21 mouse cellular contexts compared by ENCODE assay signal in genomic region chr8:103976488-103976887, GRCm38 (mm10).
A peak's percentile ranks its signal among the peaks of the same experiment; 100 is the strongest.
DNase-seq lines count a peak whose midpoint lies in the region; ATAC-seq and TF ChIP-seq lines count a peak whose summit lies in the region.
"Had no signal": no experiment of that assay in that cellular context is flagged by ENCODE, and none has a peak within 500 bp of the region (broad histone marks: within the 10 kb centered on the region; RNA-seq: fewer than 3 reads in every experiment).

No protein-coding gene starts in this region.

- H3K36me3 ChIP-seq in lung, embryonic 14.5 days (ENCODE audit: insufficient read depth): no peaks in the 10 kb centered on the region
- H3K36me3 ChIP-seq: embryonic facial prominence, embryonic 12.5 days; G1E; liver, embryonic 13.5 days; midbrain, embryonic 10.5 days had no signal

- H3K9me3 ChIP-seq in lung, embryonic 14.5 days (ENCODE audit: low read depth, low read length): no peaks in the 10 kb centered on the region
- H3K9me3 ChIP-seq: embryonic facial prominence, embryonic 12.5 days; liver, embryonic 13.5 days; midbrain, embryonic 10.5 days had no signal

- H3K9ac ChIP-seq in lung, embryonic 14.5 days: no peak overlapping the region
- H3K9ac ChIP-seq: embryonic facial prominence, embryonic 12.5 days; liver, embryonic 13.5 days had no signal

- H3K27ac ChIP-seq in lung, embryonic 14.5 days (ENCODE audit: low read depth): no peak overlapping the region
- H3K27ac ChIP-seq: embryonic facial prominence, embryonic 12.5 days; liver, embryonic 13.5 days; midbrain, embryonic 10.5 days had no signal

- no peak for TF ChIP-seq POLR2A in lung, adult 2 months (IDR thresholded peaks at IDR 0.05; ENCODE audit: borderline replicate concordance, extremely low read depth, low read depth, low read length)

- ATAC-seq in lung, embryonic 14.5 days (ENCODE audit: insufficient read depth): no peak
- ATAC-seq: inflammation-experienced regulatory T-cells, adult 6 months had no signal

- no peak overlapping the region for H3K4me2 ChIP-seq in lung, embryonic 14.5 days
- H3K4me2 ChIP-seq: embryonic facial prominence, embryonic 12.5 days; heart, embryonic 11.5 days; liver, embryonic 13.5 days had no signal

- H3K4me3 ChIP-seq in lung, embryonic 14.5 days (ENCODE audit: low read depth, low read length): no peak overlapping the region
- H3K4me3 ChIP-seq in lung, adult 2 months (replicated peaks; ENCODE audit: extremely low read depth, low read depth, low read length): no peak overlapping the region
- H3K4me3 ChIP-seq: embryonic facial prominence, embryonic 12.5 days; liver, embryonic 13.5 days; midbrain, embryonic 10.5 days had no signal

- H3K27me3 ChIP-seq in lung, embryonic 14.5 days (ENCODE audit: insufficient read depth, low read length): no peaks in the 10 kb centered on the region
- H3K27me3 ChIP-seq: embryonic facial prominence, embryonic 12.5 days; liver, embryonic 13.5 days had no signal

- TF ChIP-seq CTCF in lung, embryonic 14.5 days (IDR thresholded peaks at IDR 0.05; ENCODE audit: low read depth): no peak
- no peak for TF ChIP-seq CTCF in lung, adult 2 months (IDR thresholded peaks at IDR 0.05; ENCODE audit: insufficient read depth, low read length)

- H3K4me1 ChIP-seq in lung, embryonic 14.5 days (ENCODE audit: insufficient read depth): no peaks in the 10 kb centered on the region
- no peaks in the 10 kb centered on the region for H3K4me1 ChIP-seq in lung, adult 2 months (ENCODE audit: control insufficient read depth, insufficient read depth, low read length)
- H3K4me1 ChIP-seq: embryonic facial prominence, embryonic 12.5 days; liver, embryonic 13.5 days; midbrain, embryonic 10.5 days had no signal

- WGBS in lung, embryonic 14.5 days: 72% methylated on average over 6 of the region's 6 CpGs
- 76% methylated on average over 6 of the region's 6 CpGs for WGBS in lung, adult 2 months

- peak; percentile 15 for DNase-seq in embryo, embryonic 10.5 days (ENCODE audit: low spot score)
- no peak for DNase-seq in embryo, embryonic 10 days (ENCODE audit: low spot score)
- DNase-seq in lung, embryonic 14.5 days: peak; percentile 21
- no peak for DNase-seq in lung, adult 2 months
- DNase-seq in R1 (ENCODE audit: low read depth, low spot score): peak; percentile 38
- DNase-seq in thymus, postnatal 25 days: peak; percentile 15
- no peak for DNase-seq in spleen, postnatal 14 days (ENCODE audit: low spot score in 2 of 2)
- DNase-seq in kidney, adult 11 months: no peak
- DNase-seq: adrenal gland, postnatal 36 days; cerebellum, postnatal 14 days; gastrocnemius, postnatal 25 days; heart, postnatal 36 days; kidney, postnatal 10 days; liver, embryonic 13.5 days; lung, postnatal 36 days; spleen, adult 18-20 months had no signal

Comparison
In these comparisons a context has a peak if more than half of its experiments do, and no peak if none do; other contexts are left out.
1. DNase-seq: peak in embryo, embryonic 10.5 days (single experiment), lung, embryonic 14.5 days (single experiment), R1 (single experiment) and thymus, postnatal 25 days (single experiment); none in embryo, embryonic 10 days (single experiment), lung, adult 2 months (single experiment), spleen, postnatal 14 days (0 of 2) and kidney, adult 11 months (single experiment).